Mouse (Mus musculus): ENCODE data around the gene C9orf72.

DNA sequence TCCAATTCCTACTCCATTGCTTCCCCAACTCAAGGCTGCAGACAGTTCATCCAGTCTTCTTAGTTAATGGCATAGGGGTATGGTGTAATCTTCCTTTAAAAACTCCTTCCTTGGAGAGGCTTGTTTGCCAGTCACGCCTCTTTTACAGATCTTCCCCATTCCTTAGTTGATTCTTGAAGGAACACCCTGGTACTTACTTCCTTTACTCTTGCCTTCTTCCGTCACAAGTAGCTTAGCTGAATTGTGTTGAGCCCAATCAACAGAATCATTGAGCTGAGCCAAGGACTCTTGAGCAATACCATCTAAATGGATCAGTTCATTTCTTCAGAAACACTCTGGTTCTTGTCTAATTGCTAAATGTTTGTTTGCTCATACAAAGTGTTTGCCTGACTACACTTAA lies 60.7 kb downstream of the C9orf72 start:
- TF ChIP-seq POLR2A (IDR thresholded peaks at IDR 0.05; ENCODE audit: insufficient read length, low read depth) = no peak
- TF ChIP-seq TCF3 (IDR thresholded peaks at IDR 0.05; ENCODE audit: insufficient read length, low read depth) = no peak
- TF ChIP-seq MAX (IDR thresholded peaks at IDR 0.05; ENCODE audit: low read depth) = no peak
- TF ChIP-seq MYOD1 (IDR thresholded peaks at IDR 0.05; ENCODE audit: control insufficient read depth in 1 of 3, insufficient read length in 2 of 3, low read depth in 2 of 3) = no peak
- TF ChIP-seq MYOG (IDR thresholded peaks at IDR 0.05; ENCODE audit: control insufficient read depth in 1 of 3, insufficient read depth in 1 of 3, insufficient read length in 2 of 3, low read depth in 2 of 3) = no peak
- no peak for TF ChIP-seq POLR2AphosphoS2 (IDR thresholded peaks at IDR 0.05; ENCODE audit: insufficient read length, low read depth)
- no peak for TF ChIP-seq TCF12 (IDR thresholded peaks at IDR 0.05; ENCODE audit: insufficient read depth, poor library complexity, severe bottlenecking)
- TF ChIP-seq E2F4 (IDR thresholded peaks at IDR 0.05; ENCODE audit: insufficient read depth) = no peak
